Mouse (Mus musculus) forebrain, postnatal 0 days (tissue): ENCODE results near the gene Osbpl5. TPM values are rescaled to one million over a fixed set of nuclear protein-coding genes. Genes with fewer than 3 reads are reported as not detected.

Experiments
- ATAC-seq: fragments of 200-750 bp; cut with Nextera tagmentation; 2 replicates; pipeline ENCODE4 v1.8.0; 2017; ENCODE audit warnings: mild to moderate bottlenecking, moderate library complexity
- DNase-seq: peaks from one replicate; pipeline ENCODE4 v3.0.0-alpha.2; 2015
- H3K27ac ChIP-seq: fragments of 300-500 bp; sonication (generic); 2 replicates; pipeline ENCODE4 v1.5.1; 2014; ENCODE audit warnings: low read depth, mild to moderate bottlenecking, antibody characterized with exemption, low read length, moderate library complexity, mixed read lengths
- H3K27me3 ChIP-seq: fragments of 300-500 bp; sonication (generic); 2 replicates; pipeline ENCODE4 v1.6.1; 2014; ENCODE audit warnings: mild to moderate bottlenecking, low read length, mixed read lengths; ENCODE audit not compliant: insufficient read depth
- H3K36me3 ChIP-seq: fragments of 300-500 bp; sonication (generic); 2 replicates; pipeline ENCODE4 v1.6.1; 2014; ENCODE audit warnings: mild to moderate bottlenecking, moderate library complexity; ENCODE audit not compliant: insufficient read depth
- H3K4me1 ChIP-seq: fragments of 300-500 bp; sonication (generic); 2 replicates; pipeline ENCODE4 v1.6.1; 2014; ENCODE audit warnings: antibody characterized with exemption; ENCODE audit not compliant: insufficient read depth
- H3K4me2 ChIP-seq: fragments of 300-500 bp; sonication (generic); 2 replicates; pipeline ENCODE4 v1.6.1; 2014; ENCODE audit warnings: low read depth, mild to moderate bottlenecking, moderate library complexity
- H3K4me3 ChIP-seq: fragments of 300-500 bp; sonication (generic); 2 replicates; pipeline ENCODE4 v1.5.1; 2014; ENCODE audit warnings: low read depth, low read length, mixed read lengths
- H3K9ac ChIP-seq: fragments of 300-500 bp; sonication (generic); 2 replicates; pipeline ENCODE4 v1.6.1; 2014; ENCODE audit warnings: mild to moderate bottlenecking
- H3K9me3 ChIP-seq: fragments of 300-500 bp; sonication (generic); 2 replicates; pipeline ENCODE4 v1.6.1; 2016; ENCODE audit warnings: low read length
- CTCF ChIP-seq: sonication (generic); IDR thresholded peaks from 2 replicates; pipeline ENCODE4 v1.5.1; 2016; ENCODE audit warnings: antibody characterized with exemption, control low read depth, low read depth
- WGBS: fragments of 180-500 bp; shearing (Covaris S2); extraction: QIAGEN DNeasy Blood & Tissue Kit; methylation state at CpG from one replicate; pipeline ENCODE4 v1.1.7; 2014; 5-methylcytosine and 5-hydroxymethylcytosine counted together
- polyA plus RNA-seq: library from polyadenylated mRNA; unstranded; fragments of >200 nt; fragmentation: Nextera tagmentation; extraction: Ambion mirVana; gene quantifications from 2 replicates; pipeline ENCODE4 v1.2.1, GENCODE M21; 2015
- total RNA-seq: library from RNA; depleted of rRNA; stranded (reverse); fragments of >200 nt; gene quantifications from 2 replicates; pipeline ENCODE4 v1.2.3, GENCODE M21; 2014; rRNA removed

Gene Osbpl5
- total RNA-seq (38.3 and 43.8 TPM in 2 replicates), polyA plus RNA-seq (19.6 and 26.2 TPM in 2 replicates)

DNA sequence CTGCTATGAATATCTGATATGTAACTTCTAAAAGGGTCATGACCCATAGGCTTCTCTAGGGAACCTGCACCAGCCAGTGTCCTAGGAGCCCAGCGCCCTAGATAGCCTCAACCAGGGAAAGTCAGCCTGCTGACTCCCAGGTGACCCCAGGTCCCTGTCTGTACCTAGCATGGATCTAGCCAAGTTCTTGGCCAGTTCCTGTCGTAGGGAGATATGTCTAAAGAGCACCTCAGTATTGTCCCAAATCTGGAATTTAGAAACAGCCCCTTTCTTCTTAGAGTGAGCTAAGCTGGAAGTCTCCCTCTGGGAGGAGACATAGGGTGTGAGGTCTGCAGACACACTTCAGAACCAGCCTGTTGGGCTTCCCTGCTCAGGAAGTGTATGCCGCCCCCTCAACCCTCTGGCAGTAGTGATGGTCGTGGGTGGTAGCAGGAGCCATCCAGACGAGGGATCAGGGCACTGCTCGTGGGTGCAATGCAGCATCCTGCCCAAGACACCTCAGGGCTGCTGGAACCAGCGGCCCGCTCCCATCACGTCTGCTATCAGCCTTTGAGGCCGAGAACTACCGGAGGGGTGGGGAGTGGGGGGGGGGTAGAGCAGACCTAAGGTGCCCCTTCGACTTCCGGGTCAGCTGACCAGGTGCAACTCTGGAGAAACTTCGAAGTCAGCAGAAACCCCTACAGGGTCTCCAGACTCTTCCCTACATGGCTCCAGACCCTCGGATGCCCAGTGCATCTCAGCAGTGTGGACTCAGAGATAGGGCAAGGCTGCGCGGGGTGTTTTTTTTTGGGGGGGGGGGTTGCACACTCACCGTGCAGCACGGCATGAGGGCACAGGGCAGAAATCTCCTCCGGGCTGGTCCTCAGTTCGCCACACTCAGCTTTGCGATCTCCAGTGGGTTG, at the start of gene Osbpl5:
TSS of gene Osbpl5 (minus strand) at position 861 of the 902 bp plus-strand sequence.
- DNase-seq, result no peak
- 31% methylated on average over 22 of the region's 22 CpGs for WGBS
- Histone ChIP-seq H3K9me3 (no peaks in the 10 kb centered on the region), H3K4me2 (peak within 1 kb of the TSS; percentile 68), H3K4me1 (peaks cover 4% of the 10 kb centered on the region; the same call in 1 of the 2 replicates), H3K4me3 (peak within 1 kb of the TSS; percentile 33), H3K36me3 (no peaks in the 10 kb centered on the region), H3K9ac (peak within 1 kb of the TSS; percentile 37; the same call in 1 of the 2 replicates), H3K27ac (no peak within 1 kb of the TSS), H3K27me3 (no peaks in the 10 kb centered on the region; the same call in 1 of the 2 replicates)
- no peak for ATAC-seq
- TF ChIP-seq CTCF, result no peak

DNA sequence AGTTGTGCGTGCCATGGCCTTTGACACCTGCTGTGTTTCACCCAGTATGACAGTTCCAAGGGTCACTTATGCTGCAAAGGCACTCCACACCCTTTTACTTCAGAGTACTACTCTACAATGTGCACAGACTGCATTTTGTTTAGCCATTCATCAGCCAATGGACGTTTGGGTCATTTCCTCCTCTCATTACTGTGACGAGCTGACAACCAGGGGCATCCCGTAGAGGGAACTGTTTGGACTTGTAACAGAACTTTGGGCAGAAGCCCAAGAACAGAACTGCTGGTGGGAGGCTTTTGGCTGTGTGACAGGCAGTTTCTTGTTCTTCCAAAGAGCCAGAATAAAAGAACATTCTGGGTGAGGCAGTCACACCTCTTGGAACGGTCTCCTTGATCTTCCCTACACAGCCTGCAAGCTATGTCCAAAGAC, 48.4 kb upstream of the Osbpl5 start:
- 29% methylated on average over 5 of the region's 5 CpGs for WGBS
- Histone ChIP-seq H3K4me2 (no peak overlapping the region), H3K9ac (no peak overlapping the region), H3K4me1 (no peaks in the 10 kb centered on the region), H3K36me3 (peaks cover 34% of the 10 kb centered on the region), H3K9me3 (no peaks in the 10 kb centered on the region), H3K27me3 (no peaks in the 10 kb centered on the region), H3K27ac (no peak overlapping the region), H3K4me3 (no peak overlapping the region)
- no peak for TF ChIP-seq CTCF
- no peak for ATAC-seq
- peak; percentile 41 for DNase-seq

DNA sequence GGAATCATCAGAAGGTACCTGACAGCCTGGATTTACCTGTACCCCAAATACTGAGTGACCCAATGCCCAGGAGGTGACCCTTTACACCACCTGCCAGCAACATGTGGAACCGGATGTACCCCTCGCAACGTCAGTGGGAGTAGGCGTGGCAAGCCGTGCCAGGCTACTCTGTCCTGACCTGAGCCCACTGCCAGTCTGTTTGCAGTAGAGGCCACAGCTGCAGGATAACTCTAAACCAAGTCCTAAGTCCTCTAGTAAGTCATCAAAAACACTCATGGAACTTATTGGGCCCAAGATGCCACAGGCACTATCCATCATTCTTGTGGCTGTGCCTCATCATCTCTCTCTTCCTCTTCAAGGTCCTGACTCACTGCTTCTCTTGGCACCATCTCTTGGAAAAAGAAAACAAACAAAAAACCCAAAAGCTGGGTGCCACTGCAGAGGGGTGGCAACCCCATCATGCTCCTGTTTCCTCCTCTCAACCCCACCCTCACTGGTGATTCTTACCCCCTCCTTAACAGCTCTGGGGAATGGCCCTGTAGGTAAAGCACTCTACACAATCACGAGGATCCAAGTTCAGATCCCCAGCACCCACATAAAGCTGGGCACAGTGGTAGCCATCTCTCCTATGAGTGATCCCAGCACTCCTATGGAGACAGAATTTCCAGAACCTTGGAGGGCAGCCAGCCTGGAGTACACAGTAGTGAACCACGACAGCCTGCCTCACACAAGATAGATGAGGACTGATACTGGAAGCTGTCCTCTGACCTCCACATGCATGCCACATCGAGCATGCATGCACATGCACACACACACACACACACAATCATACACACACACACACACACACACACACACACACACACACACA, 44.6 kb upstream of the Osbpl5 start:
- no peak for TF ChIP-seq CTCF
- no peak overlapping the region for H3K9ac ChIP-seq
- no peaks in the 10 kb centered on the region for H3K4me1 ChIP-seq
- no peak overlapping the region for H3K4me2 ChIP-seq
- WGBS, result 88% methylated on average over 8 of the region's 8 CpGs
- no peaks in the 10 kb centered on the region for H3K27me3 ChIP-seq
- peaks cover 44% of the 10 kb centered on the region for H3K36me3 ChIP-seq
- no peak overlapping the region for H3K27ac ChIP-seq
- DNase-seq (no peak), ATAC-seq (no peak)
- H3K9me3 ChIP-seq, result no peaks in the 10 kb centered on the region
- no peak overlapping the region for H3K4me3 ChIP-seq

DNA sequence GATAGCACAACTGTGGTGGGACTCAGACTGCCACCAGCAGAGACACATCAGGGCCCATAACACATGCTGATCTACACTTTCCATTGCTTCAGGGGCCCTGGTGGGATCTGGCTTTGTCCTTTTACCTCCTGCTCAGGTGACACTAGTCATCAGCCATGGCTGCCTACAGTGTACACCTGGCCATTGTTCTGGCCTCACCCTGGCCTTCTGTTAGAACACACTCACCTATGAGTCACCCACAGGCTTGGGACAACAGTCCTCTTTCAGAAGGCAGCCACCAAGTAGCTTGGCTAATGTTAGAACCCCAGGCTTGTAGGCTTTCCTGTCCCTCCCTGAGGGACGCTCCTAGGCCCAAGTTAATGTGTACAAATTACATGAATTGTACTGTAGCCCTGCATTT, 44.0 kb upstream of the Osbpl5 start:
- TF ChIP-seq CTCF, result no peak
- no peak overlapping the region for H3K4me3 ChIP-seq
- DNase-seq (no peak), ATAC-seq (no peak)
- 100% methylated on average over 1 of the region's 1 CpGs for WGBS
- H3K9ac ChIP-seq, result no peak overlapping the region
- no peak overlapping the region for H3K4me2 ChIP-seq
- no peaks in the 10 kb centered on the region for H3K9me3 ChIP-seq
- H3K36me3 ChIP-seq, result peaks cover 44% of the 10 kb centered on the region
- H3K27ac ChIP-seq, result no peak overlapping the region
- no peaks in the 10 kb centered on the region for H3K4me1 ChIP-seq
- H3K27me3 ChIP-seq, result no peaks in the 10 kb centered on the region

DNA sequence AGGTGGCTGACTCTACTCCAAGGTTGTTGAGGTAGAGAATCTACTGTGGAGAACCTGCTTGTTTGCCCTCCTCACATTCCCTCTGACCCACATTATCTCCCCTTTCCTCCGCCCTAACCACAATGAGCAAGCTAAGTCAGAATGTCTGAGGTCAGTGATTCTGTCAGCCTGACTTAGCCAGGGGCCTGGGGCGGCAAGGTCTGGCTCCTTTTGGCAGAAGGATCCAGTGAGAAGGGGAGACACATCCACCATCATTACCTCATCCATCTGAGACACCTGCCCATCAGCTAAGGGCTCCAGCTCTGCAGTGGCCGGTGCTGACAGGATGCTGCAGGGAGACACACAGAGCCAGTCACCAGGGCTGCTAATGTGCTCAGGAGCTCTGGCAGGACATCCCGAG, 42.0 kb upstream of the Osbpl5 start:
- Histone ChIP-seq H3K9ac (no peak overlapping the region), H3K4me2 (no peak overlapping the region), H3K27ac (no peak overlapping the region), H3K9me3 (no peaks in the 10 kb centered on the region), H3K36me3 (peaks cover 43% of the 10 kb centered on the region), H3K4me1 (no peaks in the 10 kb centered on the region), H3K4me3 (no peak overlapping the region), H3K27me3 (no peaks in the 10 kb centered on the region)
- WGBS, result 95% methylated on average over 4 of the region's 4 CpGs
- no peak for TF ChIP-seq CTCF
- ATAC-seq (no peak), DNase-seq (no peak)

DNA sequence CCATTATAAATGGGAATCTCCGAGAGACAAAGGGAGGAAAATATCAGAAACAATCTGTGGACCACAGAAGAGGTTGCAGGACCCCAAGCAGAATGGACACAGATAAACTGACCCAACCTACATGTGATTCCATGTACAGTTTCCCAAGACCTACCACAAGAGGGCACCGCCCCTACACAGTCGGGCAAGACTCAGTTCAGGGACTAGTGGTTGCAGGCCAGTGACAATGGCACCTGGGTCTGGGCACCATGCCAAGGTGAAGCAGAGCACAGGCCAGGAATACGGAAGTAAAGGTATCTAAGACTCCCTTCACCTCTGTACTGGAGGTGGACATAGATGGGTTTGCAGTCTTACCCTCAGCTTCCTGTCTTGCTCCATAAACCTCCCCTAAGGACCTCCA, 36.3 kb upstream of the Osbpl5 start:
- H3K4me3 ChIP-seq, result no peak overlapping the region
- H3K27me3 ChIP-seq, result no peaks in the 10 kb centered on the region
- no peak overlapping the region for H3K4me2 ChIP-seq
- TF ChIP-seq CTCF, result peak; percentile 46
- DNase-seq (no peak), ATAC-seq (no peak)
- no peak overlapping the region for H3K9ac ChIP-seq
- 0 out of 2 replicates have a peak, but pooled peaks cover 3% of the 10 kb centered on the region for H3K9me3 ChIP-seq
- no peaks in the 10 kb centered on the region for H3K4me1 ChIP-seq
- H3K27ac ChIP-seq, result no peak overlapping the region
- peaks cover 21% of the 10 kb centered on the region for H3K36me3 ChIP-seq
- WGBS, result 51% methylated on average over 4 of the region's 4 CpGs
